Mouse (Mus musculus) fibroblast of lung, adult 2 months (primary cell): ENCODE data around the gene G430095P16Rik.

Experiments
- DNase-seq: peaks from one replicate; pipeline ENCODE4 v3.0.0-alpha.2; 2011; ENCODE audit warnings: low read depth

Gene G430095P16Rik

DNA sequence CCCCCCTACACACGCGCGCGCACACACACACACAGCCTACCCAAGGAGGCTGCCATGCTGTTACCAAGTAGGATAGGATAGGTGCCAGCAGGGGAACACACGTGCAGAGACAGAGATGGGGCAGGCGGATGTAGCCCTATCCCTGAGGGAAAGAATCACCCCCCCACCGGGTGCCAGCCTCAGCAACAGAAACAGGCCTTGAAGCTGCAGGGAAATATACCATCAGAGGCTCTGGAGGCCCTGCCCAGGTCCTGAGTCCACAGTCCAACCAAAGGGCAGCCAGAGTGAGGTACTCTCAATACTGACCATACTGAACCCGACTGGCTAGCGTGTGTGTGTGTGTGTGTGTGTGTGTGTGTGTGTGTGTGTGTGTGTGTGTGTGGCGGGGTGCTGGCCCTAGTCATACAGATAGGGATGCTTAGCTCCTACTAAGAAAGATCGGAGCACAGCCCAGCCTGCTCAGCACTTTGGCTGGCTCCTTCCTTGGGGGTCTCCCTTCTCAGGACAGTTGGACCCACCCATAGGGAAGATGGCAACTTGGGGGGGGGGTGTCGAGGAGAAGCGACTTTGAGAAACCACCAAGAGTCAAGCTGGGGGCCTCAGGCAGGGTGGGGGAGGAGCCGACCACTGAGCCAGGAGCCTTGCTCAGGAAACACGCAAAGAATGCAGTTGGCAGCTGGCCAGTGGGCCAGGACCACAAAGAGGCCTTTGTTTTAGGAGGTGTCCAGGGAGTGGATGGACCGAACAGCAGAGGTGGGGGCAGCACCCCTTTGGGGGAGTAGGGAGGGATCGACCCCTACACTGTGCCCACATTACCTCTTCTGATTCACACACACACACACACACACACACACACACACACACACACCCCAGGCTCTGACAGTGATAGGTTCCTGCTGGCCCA lies 21.0 kb downstream of the G430095P16Rik start:
- peak; percentile 74 for DNase-seq

- no peak for DNase-seq
Observed at GRCm38 (mm10) chr8:84745032-84745925, 22.5 kb downstream of the G430095P16Rik start.

DNA sequence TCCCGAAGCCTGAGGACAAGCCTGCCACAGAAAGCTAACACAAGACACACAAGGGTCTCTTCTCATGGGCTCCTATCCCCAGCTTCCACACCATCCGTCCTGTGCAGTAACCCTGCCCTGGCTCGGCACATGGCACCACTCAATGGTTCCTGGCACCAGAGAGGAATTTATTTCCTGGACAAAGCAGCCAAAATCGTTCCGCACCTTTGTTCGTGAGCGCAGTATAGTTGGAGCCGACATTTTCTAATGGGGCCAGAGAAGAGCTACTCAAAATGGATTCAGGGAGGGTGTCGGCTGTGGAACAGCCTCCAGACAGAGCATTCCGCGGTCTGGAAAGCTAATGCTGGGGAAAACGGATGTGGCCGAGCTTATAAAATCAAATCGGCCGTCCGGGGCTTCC lies 26.7 kb downstream of the G430095P16Rik start:
- DNase-seq, result no peak

GRCm38 (mm10) chr8:84752734-84753582 lies 30.2 kb downstream of the G430095P16Rik start:
- no peak for DNase-seq

- no peak for DNase-seq
Observed at GRCm38 (mm10) chr8:84757501-84757900, 34.7 kb downstream of the G430095P16Rik start.

DNA sequence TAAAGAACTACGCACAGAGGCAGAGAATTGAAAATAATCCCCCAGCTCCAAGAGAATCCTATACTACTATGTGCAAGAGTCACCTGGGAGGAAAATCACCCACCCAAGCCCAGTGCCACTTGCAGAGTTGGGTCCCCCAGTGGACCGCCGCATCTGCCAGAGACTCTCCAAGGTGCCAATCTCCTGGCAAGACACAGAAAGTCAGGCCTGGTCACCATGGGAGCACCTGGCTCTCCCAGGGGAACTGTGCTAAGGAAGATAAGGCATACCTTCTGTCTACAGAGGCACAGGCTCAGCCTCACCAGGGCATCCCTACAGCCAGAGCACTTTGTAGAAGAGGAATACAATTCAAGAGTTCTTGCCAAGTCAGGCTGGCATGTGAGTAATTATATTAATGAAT lies 35.5 kb downstream of the G430095P16Rik start:
- DNase-seq, result no peak

DNA sequence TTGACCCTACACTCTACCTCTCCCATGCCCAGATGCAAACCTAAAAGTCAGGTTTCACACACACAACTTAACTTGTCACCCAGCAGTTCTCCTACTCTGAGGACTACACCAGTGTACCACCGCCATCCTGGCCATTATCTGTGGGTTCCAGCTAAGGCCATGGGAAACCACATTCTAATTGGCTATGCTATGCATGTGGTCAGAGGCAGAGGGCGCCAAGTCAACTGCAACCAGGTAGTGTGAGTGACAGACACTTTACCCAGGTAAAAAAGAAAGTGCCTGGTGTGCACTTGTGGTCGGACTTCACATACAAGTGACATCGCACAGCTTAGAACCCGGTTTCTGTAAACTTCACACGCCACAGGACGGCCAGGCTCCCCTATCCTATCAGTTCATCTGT lies 36.3 kb downstream of the G430095P16Rik start:
- DNase-seq, result no peak

DNA sequence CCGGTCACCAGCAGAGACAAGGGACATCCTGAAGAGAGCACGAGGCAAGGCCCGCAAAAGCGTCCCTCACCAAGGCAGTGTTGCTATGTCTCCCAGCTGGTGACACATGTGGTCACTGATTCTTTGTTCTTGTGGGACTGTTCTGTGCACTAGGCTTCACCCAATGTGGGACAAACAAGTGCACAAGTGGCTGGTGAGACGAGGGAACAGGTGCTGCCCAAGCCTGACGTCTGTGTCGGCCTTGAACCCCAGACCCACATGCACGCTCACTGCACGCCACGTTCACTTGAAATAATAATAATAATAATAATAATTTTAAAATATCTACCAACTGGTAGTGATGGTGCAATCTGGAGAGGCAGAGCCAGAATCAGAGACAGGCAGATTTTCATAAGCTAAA lies 36.9 kb downstream of the G430095P16Rik start:
- no peak for DNase-seq

- DNase-seq, result no peak
Observed at GRCm38 (mm10) chr8:84760405-84760805, 37.6 kb downstream of the G430095P16Rik start.

- DNase-seq, result no peak
Observed at GRCm38 (mm10) chr8:84760901-84761300, 38.1 kb downstream of the G430095P16Rik start.

DNA sequence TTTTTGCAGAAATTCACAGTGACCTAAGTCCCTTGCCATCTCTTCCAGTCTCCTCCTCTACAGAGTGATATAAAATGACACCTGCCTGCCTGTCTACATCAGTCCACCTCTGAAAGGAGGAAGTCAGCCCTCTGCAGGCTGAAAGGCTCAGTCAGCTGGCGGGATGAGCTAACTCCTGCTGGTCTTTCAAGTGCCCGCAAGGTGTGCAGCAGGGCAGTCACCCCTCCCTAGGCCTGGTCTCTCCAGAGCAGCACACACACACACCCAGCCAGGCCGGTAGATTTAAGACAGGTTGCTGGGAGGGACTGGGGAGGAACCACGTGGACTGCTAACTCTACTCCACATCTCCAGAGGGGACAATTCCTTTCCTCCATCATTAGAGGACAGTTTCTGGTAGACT lies 41.3 kb downstream of the G430095P16Rik start:
- DNase-seq, result no peak

GRCm38 (mm10) chr8:84764870-84765495 lies 42.2 kb downstream of the G430095P16Rik start:
- DNase-seq, result no peak

DNA sequence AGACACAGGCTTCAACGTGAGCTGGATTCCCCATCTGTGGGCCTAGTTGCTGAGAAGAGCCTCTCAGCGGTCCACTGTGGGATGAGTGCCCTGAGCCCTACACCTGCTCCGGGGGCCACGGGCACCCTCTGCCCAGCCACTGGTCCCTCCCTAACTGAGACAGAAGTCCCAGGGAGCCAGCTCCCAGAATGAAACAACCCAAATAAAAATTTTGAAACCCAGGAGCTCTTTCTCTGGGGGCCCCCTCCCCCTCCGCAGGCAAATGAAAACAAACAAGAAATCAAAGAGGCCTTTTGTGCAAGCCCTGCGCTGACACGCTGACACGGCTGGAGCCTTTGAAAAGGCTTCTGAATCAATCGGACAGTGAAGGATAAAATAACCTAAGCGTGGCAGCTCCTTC lies 42.8 kb downstream of the G430095P16Rik start:
- DNase-seq, result no peak

- no peak for DNase-seq
Observed at GRCm38 (mm10) chr8:84766422-84766821, 43.6 kb downstream of the G430095P16Rik start.

- DNase-seq, result no peak
Observed at GRCm38 (mm10) chr8:84767221-84767620, 44.4 kb downstream of the G430095P16Rik start.

DNA sequence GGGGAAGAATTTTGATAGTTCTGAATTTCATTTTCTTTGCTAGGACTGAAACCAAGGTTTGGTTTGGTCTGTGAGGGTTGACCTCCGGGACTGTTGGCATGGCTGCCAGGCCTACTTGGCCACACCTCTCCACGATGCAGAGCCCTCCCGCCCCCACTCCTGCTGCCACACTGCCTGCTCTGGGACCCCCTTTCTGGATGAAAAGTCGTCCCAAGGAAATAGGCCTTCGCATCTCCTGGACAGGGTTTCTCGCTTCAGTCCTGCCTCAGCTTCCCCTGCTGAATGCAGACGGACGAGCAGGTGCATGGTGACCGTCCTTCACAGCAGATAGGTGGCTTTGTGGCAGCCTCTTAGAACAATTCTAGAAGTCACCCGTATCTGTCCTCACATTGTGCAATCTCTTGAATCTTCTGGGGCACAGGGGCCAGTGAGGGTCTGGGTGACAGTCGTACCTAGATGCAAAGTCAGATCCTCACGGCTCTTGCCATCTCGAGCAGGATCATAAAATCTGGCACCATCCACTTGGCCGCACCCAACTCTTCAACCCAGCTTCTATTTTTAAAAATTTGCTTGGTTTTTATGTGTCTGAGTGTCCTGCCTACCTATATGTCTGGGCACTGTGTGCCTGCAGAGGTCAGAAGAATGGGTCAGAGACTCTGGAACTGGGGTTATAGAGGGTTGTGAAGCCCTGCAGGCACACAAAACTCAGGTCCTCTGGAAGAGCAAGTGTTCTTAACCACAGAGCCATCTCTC lies 45.7 kb downstream of the G430095P16Rik start:
- no peak for DNase-seq

- DNase-seq, result no peak
Observed at GRCm38 (mm10) chr8:84769324-84769723, 46.5 kb downstream of the G430095P16Rik start.

DNA sequence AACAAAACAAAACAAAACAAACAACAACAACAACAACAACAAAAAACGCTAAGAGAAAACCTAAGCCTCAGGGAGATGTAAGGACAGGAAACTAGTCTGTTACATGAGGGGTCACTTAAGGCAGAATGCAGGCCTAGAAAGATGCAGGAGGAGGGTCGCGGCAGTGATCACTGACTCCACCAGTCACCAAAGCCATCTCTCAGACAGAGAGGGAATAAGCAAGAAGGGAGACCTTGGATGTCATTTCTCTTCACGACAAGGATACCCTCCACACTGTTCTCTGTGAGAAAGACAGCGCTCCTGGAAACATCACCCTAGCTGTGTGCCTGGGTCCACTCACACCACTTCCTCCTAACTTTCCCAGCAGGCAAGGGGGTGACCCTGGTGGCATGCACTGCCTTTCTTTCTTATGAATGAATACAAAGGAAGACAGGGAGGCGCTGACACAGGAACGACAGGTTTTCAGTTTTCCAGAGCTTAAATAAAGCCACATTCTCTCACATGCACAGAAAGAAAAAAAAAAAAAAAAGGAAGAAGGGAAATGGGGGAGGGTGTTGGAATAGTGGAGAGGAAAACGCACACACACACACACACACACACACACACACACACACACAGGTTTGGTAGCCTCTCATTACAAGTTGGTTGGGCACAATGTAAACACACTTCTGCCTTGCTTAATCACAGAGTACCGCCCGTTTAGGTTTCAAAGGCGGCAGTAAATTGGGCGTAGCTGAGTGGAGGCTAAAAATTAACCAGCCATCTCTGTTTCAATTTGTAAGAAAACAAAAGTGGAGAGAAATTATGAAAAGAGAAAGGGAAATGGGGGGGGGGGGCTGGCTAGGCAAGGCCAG lies 47.5 kb downstream of the G430095P16Rik start:
- DNase-seq, result no peak

DNA sequence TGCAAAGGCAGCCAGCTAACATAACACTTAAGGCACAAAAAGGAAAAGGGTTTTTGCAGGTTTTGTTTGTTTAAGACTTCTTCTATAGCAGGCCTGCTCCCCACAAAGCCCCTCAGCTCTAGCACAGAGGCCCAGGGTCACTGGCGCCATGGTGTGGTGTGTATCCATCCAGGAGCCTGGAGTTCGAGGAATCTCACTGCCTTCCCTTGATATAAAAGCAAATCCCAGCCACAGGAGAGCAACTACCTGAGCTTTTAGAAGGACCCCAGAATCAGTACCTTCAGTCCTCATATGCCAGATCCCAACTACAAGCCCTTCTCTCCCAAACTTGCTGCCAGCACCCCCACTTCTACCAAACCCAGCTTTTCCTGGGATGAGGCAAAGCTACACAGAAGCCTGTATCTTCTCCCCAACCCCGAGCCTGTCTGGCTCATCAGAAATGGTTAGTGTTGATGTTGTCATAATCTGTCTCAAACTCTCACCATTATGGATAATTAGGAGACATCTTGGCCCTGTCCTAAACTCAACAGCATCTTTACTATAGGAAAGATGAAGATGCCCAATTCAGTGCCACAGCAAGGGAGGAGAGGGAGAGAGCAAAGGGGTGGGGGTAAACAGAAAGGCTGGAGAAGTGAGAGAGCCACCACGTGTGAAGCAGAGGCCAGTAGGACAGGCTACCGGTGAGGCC lies 48.3 kb downstream of the G430095P16Rik start:
- DNase-seq, result no peak
